Mouse (Mus musculus) gastrocnemius, postnatal 10 days (tissue): ENCODE measurements around the gene Kcnk5. TPM values are rescaled to one million over a fixed set of nuclear protein-coding genes. Genes with fewer than 3 reads are reported as not detected.

ENCODE experiments used
- DNase-seq: peaks from one replicate; pipeline ENCODE4 v3.0.0; 2021; ENCODE audit warnings: mixed read lengths
- total RNA-seq, 2 experiments: library from RNA; stranded (reverse); gene quantifications; 2 replicates each; pipeline ENCODE4 v1.2.3; 2021

Kcnk5 gene
- total RNA-seq, 2 experiments from 2014 or later, result 0.99 to 1.9 TPM

DNA sequence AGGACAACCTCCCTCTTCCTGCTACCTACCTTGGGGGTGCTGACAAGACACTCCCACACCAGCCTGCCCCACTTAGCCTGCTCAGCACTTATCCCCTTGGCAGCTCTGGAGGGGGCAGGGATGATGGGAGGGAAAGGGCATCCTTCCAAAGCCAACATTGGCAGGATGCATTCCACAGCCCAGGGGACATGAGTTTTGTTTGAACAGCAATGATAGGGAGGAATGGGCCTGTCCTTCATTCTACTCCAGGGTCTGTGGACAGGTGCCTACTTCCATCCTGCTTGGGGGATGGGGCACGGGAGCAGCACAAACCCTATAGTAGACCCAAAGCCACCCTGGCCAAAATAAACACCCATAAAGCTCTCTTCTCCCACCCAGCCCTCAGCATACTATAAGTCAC, 16.2 kb downstream of the Kcnk5 start:
- DNase-seq, result no peak

DNA sequence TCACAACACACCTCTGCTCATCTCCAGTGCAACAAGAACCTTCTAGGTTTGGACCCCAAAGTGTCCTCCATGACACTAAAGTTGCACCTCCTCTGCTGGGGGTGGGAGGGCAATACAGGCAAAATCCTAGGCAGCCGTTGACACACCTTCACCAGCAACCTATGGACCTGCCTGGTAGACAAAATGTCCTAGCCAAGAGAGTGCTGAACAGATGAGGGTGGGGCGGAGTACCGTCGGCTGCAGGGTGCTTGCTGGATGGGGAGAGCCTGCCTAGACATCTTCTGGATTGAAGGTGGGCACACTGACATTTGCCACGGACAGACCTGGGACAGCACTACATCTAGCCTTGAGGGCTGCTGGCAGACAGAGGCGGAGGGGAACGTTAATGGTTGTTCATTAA, 17.2 kb downstream of the Kcnk5 start:
- DNase-seq, result no peak

DNA sequence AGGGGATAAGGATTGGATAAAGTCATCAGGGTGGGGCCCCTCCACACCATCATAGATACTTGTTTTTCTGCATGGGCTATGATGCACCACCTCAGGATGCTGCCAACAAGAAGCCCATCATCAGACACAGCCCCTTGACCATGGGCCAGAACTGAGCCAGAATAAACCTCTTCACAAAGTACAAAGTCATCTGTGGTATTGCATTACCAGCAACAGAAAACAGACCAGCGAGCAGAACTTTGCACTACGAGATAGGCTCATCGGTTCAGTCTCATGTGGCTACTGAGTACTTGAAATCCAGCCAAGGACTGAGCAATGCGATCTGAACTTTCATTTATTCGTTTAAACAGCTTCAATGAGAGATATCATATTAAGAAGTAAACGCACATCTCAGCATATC, 18.9 kb downstream of the Kcnk5 start:
- DNase-seq, result no peak

DNA sequence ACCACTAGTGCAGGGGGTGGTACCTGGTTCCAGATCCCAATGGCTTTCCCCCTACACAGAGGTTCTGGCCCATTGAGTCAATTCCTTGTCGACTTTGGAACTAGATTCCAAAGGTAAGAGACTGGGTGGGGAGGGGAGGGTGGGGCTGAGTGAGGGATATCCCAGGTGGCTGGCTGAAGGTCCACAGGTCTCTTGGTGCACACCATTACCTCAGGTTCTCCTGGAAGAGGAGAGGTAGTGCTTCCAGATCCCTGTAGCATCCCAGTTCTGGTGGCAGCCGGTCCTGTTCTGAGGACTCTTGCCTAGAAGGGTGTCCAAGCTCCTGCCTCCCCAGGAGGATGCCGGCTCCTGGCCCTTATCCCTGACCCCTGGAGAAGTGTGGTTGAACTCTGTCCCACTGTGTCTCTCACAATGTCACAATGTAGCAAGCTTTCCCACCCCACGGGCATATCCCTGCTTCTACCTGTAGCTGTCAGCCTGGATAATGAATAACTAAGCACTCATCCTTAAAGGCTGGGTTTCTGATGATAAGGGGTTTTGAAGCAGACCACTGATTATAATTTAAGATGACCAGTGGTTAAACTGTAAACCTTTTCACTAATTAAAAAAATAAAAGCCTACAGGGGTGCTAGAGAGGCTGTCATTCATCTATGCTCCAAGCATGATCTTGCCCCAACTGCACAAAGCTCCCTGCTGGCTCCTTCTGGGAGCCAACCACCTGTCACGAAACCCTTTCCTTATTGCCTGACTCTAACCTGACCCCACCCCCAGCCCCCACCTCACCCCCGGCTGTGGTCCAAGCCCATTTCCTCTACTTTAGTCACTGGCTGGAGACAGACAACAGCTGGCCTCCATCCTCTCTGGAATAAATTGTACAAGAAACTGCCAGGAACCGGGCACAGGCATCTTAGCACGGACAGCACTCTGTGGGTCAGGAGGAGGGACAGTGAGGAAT, 22.6 kb downstream of the Kcnk5 start:
- DNase-seq, result no peak

DNA sequence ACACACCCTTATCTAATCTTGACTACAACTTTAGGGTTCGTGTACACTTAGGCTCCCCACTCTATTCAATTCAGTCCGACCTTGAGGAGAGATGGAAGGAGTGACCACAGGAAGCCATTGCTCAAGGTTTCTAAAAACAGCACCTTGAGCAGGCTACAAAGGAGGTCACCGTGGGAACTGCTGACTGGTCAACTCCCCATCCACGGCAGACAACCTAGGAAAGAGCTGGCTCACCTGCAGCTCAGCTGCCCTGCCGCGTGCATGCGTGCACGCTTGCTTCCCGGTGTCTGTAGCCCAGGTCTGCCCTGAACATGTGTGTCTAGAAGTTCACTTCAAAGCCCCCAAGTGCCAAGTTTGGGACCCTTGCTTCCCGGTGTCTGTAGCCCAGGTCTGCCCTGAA, 24.0 kb downstream of the Kcnk5 start:
- DNase-seq, result no peak

DNA sequence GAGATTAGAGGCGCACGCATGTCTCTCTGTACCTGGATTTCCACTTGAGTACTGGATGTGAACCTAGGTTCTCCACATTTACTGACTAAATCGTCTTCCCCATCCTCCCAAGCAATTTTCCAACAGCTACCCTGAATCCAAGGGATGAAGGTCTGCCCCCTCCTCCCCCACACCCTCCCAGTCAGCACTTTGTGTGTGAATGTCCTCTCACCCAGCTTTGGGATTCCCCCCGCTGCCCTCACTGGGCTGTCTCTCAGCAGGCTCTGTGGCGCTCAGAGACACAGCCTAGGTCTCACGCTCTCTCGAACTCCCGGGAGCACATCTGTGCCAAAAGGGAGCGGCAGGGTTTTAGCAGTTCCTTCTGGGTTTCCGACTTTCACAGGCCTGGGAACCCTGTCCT, 25.9 kb downstream of the Kcnk5 start:
- DNase-seq, result no peak

DNA sequence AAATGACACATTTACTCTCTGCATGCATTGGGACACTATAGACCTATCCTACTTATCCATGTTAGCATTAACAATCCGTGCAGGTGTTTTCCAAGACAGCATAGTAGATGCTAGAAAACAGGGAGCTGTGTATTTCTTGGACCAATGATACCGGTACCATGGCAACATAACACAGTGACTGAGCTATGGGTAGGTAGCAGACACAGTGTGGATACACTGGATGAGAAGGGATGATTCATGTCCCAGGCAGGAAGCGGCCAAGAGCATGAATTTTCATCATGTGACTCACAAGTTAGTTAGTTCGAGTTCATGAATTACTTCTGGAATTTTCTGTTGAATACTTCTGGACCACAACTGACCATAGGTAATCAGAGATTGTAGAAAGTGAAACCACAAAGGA, 26.7 kb downstream of the Kcnk5 start:
- DNase-seq, result no peak

DNA sequence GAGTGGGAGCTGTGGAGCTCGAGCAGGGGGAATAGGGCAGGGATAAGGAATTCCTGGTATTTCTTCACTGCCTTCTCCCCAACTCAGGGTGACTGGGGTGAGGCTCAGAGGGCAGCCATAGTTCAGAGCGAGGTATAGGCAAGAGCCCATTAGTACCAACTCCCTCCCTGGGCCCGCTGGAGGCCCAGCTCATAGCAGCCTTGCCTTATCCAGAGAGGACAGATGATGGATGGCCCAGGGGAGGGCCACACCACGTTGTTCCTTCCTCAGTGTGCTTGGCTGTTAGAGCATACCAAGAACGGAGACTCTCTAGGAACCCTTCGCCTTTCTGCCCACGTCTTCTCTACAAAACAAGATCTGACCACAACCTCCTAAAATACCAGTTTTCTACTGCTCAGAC, 27.4 kb downstream of the Kcnk5 start:
- DNase-seq, result no peak

DNA sequence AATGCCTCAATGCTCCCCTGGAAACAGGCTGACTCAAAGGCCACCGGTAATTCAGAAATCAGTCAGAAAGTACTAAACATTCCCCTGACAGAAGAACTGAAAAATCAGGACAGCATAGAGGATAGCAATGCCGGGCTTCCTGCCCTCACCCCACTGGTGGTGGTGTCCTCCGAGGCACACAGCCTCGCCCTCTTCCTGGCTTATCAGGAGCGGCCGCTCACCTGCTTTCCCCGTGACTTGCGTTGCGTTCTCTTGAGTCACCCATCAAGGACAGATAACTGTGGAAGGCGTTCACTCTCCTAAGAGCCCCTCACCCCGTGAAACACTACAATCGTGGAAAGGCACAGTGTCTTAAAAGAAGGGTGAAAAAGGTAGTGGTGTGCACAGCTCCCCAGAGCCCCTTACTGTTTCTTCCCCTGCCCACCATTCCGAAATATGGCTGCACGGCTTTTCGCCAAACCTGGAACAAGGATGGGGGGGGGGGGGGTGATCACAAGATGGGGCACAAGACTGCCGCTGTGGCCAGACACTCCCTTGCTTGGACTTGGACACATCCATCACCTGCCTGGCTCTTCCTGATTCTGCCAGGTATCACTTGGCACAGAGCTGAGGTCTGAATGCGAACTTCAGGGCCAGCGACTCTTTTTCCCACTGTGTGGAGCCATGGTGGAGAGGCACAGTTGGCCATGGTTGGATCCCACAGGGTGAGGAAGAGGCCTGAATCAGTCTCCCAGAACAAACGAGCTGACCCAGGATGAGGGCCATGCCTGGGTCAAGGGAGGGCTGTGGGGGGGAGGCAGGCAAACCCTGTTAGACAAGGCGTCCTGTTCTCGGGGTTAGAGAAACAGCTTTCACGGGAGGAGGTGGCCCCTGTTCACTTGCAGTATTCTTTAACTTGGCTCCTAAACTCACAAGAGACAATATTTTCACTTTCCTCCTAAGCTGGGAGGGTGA, 32.2 kb downstream of the Kcnk5 start:
- DNase-seq, result no peak

DNA sequence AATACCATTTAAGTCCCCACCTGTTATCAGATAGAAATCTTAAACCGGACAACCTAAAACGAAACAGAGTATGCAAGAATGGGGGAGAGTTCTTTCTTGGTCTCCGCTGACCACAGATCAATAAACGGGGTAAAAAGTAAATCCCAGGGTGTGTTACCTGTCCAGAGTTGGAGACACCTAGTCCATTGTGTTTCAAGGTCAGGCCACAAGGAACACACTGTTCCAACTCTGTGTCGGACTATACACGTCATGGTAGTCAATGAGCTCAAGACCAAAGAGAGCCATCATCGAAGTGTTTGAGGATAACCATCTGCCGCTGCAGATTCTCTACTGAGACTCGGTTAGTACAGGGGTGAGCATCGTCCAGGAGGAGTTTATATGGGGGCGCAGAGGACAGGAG, 33.1 kb downstream of the Kcnk5 start:
- DNase-seq, result no peak

DNA sequence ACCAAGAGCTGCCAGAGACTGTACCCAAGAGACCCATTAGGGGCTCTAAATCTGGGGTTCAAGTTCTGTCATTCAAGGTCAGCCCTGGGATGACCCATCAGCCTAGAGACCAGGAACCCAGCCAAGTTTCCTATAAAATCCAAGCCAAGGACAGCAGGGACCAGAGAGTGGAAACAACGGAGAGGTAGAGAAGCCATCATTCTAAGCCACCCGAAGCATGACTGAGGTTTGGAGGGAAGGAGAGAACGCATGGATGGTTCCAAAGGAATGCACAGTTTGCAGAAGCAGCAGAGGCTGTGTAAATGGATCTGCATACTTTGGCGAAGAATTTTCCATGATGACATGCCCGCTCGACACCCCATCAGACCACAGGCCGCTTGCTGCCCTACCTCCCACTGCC, 33.8 kb downstream of the Kcnk5 start:
- no peak for DNase-seq

DNA sequence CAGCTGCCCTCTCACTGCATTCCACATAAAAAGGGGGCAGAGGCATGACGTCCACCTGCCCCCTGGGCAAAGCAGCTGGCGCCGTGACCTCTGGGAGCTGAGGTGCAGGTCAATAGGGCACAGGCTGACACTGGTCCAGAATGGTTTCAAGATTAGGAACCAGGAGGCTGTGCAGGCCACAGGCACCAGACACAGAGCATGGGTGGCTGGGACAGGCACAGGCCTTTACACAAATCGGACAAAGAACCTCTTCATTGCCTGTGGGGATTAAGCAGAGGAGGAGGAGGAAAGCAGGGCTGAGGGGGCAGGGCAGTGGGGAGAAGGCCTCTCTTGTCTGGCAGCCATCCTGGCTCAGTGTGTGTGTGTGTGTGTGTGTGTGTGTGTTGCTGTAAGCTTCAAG, 37.5 kb downstream of the Kcnk5 start:
- no peak for DNase-seq

DNA sequence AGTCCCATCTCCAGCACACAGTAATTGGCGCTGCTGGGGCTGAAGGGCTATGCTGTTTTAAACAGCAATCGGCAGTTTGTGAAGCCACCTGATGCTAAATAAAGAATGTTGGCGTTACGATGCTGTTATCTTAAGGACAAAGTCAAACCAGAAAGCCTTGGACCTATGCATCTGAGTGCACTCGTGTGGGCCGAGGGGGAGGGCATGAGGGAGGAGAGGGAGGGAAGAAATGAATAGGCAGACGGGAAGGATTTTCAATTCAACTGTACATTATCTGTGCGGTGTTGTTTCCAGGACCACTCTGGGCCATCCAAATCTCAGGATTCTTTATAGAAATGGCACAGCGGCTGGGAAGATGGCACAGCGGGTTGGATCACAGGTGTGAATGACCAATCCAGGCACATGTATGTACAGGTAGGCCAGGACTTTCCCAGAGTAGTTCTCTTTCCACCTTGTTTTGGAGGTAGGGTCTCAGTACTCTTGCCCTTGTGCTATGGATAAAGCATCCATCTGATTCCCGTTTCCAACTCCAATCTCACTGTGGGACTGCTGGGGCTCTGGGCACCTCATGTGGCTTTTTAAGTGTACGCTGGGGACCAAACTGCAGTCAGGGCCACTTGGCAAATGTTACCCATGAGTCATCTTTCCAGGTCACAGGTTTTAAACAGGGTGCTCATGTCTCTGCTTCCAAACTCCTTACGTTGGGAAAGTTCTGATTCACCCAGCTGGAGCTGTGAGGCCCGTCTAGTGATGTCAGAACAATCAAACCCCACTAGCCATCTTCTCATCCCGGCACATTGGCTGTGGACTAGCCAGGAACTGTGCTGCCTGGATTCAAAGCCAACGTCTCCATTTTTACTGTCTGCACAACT, 42.9 kb downstream of the Kcnk5 start, which contains the start of gene Saysd1:
Gene Saysd1 (minus strand): TSS at position 51 of the 872 bp plus-strand sequence.
- DNase-seq, result no peak

DNA sequence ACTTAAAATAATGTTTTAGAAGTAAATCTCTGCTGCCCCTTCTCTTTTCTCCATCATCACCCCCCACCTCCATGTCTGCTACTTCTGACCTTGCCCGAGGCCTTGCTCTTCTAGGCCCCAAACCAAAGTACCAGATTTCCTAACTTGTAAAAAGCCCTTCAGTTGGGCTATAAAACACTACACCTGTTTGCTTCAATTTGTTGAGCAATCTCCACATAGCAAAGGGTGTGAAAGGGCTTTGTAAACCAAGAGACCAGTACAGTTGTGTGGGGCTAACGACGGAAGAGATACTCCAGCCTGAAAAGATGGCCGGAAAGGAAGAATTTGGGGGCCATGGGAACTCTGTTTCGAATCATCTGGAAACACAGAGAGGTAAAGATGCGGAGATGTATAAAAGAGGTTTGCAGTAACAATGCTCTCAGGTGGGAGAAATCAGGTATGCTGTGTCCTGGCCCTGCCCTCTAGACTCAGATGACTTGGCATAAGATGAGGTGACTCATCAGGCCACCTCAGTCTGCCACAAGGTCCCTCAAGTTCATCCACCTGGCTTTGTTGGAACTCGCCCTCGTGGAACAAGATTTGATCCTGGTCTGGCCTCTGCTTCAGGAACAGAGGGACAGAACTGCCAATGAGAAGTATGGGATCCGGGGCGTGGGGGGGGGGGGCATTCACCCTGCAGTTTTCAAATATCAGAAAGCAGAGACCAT, 46.5 kb downstream of the Kcnk5 start:
- no peak for DNase-seq

DNA sequence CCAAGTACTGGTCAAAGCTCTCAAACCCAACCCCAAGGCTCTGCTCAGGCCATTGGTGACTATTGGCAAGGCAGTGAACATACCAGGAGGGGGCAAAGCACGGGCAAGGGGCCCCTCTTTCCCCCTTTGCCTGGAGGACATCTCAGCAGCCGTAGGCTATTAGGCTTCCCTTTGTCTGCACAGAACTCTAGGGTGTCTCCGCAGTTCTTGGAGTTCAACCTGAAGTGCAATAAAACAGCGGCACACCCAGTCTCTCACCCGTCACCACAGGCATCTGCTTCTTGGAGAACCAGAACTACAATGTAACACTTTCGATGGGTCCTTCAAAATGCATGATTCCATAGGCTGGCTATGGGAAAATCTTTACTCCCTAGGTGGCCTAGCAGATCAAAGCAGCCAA, 53.4 kb downstream of the Kcnk5 start:
- DNase-seq, result no peak

DNA sequence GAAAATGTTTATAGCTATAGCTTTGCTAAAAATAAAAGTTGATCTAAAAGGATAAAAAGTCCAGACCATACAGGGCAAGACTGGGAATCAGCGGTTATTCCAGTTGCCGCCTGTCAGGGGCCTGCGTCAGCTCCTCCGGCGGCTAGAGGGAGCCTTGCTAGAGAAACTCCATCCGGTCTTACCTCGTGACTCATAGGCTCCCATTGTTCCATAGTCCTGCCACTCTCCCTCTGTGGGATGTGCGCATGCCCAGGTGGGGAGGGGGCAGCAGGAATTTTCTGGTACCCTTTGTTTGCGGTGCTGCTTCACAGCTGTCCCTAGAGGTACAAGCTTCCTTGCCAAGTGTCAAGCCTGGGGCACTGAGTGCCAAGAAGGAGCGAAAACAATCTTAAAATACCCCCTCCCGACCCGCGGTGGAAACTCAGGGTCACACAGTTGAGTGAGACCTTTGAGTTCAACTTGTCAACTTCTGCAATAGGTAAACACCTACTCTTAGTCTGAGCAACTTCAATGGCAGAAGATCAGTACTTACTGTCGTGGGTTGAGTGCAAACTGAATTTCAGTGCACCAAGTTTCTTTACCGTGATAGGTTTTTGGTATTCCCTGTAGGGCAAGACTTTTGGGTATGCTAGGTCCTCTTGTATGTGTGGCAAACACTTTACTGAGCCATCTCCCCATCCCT, 54.1 kb downstream of the Kcnk5 start:
- no peak for DNase-seq

DNA sequence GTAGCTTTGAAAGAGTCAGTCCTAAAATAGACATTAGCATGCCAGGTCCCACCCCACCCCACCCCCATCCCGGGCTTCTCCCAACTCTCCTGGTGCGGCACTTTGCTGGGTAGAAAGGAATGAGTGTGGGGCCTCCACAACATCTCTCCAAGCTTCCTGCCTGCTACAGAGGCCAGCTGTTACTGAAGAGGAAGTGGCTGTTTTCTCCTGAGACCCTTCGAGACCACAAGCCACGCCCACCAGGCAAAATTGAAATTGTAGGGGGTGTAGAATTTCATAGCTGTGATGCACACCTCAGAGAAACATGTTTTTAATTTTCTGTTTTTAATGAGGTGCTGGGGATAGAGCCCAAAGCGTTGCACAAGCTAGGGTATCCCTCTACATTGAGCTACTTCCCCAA, 60.7 kb downstream of the Kcnk5 start:
- DNase-seq, result no peak

DNA sequence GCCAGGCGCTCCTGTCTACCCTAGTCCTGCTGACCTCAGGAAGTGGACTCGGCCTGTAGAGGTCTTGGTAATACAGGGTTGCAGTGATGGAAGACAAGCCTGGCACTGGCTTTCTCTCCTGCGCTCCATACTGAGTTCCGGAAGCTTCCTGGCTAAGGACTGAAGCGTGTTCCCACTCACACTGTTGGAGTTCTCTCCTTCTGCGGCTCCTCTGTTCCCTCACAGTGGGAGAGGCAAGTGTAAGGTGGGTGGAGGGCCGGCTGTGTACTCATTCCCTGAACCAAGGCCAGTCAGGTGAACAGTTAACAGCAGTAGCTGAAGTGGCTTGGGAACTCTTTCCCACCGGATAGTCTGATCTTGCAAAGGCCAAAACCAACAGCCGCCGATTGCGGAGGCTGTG, 61.6 kb downstream of the Kcnk5 start:
- DNase-seq, result no peak

DNA sequence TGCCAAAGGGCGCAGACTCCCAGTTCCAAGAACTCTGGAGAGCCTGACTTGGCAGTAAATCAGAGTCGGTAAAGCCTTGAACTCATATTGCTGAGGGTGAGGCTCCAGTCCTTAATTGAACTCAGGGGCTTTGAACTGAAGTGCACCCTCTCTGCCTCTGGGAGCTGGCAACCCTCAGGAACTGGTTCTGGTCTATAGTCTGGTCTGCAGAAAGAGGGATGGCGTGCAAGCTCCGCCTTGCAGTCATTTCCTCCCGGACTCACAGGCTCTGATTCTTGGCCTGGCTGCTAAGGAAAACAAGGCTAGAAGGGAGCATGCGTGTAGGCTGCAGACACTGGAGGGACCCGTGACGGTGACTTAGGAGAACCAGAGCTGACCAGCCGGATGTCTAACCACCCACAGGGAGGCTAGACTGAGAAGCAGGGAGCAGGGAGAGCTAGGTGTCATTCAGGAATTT, 65.4 kb downstream of the Kcnk5 start:
- DNase-seq, result no peak

DNA sequence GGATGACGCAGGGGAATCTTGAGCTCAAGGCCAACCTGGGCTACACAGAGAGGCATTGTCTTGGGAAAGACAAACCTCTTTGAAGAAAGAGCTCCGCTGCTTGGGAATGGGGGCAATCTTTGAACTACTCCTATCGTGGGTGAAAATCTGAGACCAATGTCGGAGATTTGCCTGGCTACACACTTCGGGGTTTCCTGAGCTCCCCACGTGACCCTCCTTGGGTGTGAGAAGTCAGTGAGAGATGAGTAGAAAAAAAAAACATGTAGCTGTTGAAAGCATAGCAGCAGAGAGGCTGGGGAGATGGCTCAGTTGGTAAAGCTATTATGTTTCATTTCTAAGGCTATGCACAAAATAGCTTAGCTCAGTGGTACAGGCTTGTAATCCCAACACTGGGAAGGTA, 66.7 kb downstream of the Kcnk5 start:
- no peak for DNase-seq

DNA sequence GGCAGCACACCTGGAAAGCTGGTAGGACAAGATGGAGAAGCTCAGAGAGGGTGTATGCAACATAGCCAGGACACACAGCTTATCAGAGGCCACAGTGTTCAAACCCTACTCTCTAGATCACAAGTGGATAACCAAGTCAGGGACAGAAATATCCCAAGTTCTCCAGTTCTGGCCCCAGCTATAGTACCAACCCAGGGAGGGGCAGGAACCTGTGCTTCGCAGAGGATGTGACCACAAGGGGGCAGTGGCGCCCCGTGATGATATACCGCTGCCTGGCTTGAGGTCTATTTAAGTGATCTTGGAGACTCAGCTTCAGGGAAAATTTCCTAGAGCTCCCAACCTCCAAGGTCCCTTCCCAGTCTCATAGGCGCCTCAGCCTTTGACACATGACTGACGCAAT, 67.6 kb downstream of the Kcnk5 start:
- peak; percentile 94 for DNase-seq
